Mouse (Mus musculus) T-cell, adult 2 months (primary cell): ENCODE data around the gene Reps2.

Experiments used
- DNase-seq: peaks from one replicate; pipeline ENCODE4 v3.0.0; 2022; ENCODE audit warnings: low spot score

Reps2 gene

DNA sequence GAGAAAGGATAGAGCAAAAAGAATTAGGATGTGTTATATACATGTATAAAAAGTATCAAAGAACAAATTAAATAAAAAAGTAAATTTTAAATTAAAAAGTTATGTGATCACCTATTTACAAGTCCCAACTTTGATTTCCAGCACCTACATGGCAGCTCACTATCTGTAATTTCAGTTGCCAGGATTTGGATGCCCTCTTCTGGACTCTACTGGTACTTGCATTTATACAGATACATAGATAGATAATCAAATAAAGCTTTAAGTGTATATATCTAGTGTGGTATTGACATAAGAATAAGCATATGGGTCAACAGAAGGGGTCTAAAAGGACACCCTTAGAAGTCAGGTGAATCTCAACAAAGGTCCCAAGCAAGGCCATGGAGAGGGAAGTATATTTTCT lies 155.7 kb downstream of the Reps2 start:
- DNase-seq: no peak

- no peak for DNase-seq
These were observed 173.2 kb downstream of the Reps2 start for GRCm38 (mm10) chrX:162470213-162470612.

- no peak for DNase-seq
These were observed 181.3 kb downstream of the Reps2 start for GRCm38 (mm10) chrX:162462156-162462555.

DNA sequence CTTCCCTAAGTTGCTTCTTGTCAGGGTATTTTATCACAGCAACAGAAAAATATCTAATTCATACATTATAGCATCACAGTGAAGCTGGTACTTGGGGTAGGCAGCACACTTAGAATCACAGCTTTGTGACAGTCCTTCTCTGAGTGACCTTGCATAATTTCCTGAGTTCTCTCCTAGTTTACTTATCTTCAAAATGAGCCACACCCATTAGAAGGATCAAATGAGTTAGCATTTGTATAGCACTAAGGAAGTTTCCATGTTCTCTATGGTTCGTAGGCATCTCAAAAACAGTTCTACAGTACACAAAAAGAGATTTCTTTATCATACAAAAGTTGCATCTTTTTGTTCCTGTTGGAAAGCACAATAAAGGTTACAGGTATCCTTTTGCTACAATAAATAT lies 187.0 kb downstream of the Reps2 start:
- no peak for DNase-seq

DNA sequence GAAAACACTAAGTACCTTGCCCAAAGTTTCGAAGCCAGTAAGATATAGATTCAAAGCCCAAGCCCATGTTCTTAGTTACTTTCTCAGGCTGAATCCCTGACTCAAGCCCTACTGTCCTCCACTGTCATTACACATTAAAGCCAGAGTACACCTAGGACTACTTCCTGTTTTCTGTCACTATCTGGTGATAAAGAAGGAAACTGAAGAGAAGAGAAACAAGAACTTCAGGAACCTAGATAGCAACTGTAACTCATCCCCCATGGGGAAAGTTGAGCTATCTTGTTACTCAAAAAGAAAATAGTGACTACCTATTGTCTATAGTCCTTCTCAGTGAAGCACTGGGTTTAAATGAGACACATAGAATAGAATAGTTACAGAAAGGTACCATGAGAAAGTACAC lies 188.1 kb downstream of the Reps2 start:
- no peak for DNase-seq

GRCm38 (mm10) chrX:162453821-162454402 lies 189.5 kb downstream of the Reps2 start:
- no peak for DNase-seq

DNA sequence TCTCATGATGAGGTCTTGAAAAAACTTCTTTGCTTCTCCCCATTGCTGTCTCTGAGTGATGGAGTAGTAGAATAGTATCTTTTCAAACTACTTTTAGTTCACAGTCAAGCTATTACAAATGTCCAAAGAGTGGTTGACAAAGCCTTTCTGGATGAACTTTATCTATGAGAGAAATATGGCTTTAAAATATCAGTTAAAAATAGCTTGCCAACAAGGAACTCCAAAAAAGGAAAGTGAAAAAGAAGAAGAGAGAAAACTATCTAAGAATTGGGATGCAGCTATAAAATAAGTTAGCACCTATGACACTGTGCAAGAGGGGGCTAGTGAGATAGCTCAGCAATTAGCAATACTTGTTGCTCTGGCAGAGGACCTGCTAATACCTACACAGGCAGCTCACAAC lies 190.8 kb downstream of the Reps2 start:
- DNase-seq: no peak

- no peak for DNase-seq
These were observed 195.5 kb downstream of the Reps2 start for GRCm38 (mm10) chrX:162447974-162448373.

DNA sequence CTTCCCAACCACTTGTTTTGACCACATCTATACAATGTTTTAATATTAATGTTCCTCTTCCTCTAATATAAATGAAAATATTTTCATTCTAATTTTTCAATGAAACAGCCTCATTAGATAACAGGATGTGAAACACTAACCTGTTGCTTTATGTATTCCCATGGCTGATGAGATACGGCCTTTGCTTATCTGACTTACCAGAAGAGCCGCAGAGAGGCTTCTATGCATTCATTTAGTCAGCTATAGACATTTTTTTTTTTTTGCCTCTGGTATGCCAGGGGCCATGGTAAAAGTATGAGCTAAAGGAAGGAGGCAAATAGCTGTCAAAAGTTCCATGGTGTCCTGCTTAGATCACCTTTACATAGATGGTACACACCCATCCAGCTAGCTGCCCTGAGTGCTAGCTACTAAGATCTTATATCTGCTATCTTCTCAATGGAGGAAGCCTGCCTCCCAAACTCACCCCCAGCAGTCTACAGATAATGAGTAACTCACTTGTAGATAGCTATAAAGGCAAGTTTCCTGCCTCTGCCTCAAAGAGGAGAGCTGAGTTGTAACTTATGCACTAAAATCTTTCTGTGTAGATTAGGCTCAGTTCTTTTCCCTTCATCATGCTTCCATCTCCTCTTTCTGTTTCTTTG lies 196.7 kb downstream of the Reps2 start:
- no peak for DNase-seq

- DNase-seq: no peak
These were observed 200.1 kb downstream of the Reps2 start for GRCm38 (mm10) chrX:162443387-162443786.

DNA sequence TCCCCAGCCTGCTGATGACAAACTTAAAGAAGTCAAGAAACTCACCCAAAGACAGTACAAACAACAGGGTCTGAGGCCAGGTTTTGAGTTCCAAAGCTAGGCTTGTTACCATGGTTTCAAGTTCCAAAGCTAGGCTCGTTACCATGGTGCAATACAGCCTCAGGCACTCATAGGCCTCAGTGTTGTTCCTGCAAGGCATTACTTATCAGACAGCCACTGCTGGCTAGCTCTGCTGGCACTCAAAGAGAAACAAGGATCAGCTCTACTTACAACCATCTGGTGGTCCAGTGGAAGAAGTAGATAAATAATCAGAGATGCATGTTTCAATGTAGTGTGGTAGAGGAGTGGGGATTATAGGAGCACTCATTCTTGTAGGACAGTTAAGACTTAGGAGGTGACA lies 200.5 kb downstream of the Reps2 start:
- DNase-seq: no peak

- no peak for DNase-seq
These were observed 210.5 kb downstream of the Reps2 start for GRCm38 (mm10) chrX:162432776-162433543.

DNA sequence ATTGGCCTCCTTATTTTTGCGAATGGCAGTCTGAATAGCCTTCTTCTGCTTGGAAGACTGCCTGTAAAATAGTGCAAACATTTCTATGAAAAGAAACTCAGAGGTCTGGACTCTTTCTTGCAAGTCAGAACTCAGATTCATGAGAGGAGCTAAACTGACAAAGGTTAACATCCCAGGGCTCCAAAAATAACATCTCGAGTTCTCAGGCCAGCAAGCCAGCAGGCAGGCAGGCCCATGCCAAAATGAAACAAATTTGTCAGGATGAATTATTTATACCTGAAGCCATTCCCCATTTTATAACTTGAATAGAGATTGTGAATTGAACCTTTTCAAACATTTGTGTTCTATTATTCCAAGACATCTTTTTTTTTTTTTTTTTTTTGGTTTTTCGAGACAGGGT lies 215.8 kb downstream of the Reps2 start:
- DNase-seq: no peak

- DNase-seq: no peak
These were observed 224.0 kb downstream of the Reps2 start for GRCm38 (mm10) chrX:162419431-162419830.

DNA sequence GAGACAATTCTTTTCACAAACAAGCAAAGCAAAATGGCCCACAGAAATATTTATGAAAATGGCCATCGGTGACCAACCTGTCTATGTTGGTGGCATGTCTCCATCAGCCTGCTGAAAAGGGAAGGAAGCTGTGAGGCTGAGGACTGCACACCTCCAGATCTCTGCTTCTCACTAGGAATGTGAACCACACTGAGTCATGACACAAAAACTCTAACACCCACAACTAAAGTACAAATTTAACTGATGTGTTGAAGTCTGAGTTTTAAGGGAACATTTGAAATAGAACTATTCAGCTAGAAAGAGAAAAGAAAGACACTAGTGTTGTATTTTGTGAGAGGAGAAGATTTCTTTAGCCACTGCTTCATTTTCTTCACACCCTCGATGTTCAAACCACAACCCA lies 230.3 kb downstream of the Reps2 start:
- no peak for DNase-seq

GRCm38 (mm10) chrX:162407291-162407690 lies 236.2 kb downstream of the Reps2 start:
- DNase-seq: no peak

GRCm38 (mm10) chrX:162402487-162402886 lies 241.0 kb downstream of the Reps2 start:
- DNase-seq: no peak

DNA sequence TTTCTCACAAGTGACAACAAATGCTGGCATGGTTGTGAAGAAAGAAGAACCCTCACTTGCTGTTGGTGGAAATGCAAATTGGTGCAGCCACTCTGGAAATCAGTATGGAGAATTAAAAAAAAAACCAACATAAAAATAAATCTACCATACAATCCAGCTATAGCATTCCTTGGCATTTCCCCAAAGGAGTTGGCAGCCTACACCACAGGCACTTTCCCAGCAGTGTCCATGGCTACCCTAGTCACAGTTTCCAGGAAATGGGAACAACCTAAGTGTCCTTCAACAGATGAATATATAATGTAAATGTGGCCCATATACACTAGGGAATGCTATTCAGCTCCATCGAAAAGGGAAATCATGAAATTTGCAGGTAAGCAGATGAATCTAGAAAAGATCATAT lies 262.7 kb downstream of the Reps2 start:
- DNase-seq: no peak

DNA sequence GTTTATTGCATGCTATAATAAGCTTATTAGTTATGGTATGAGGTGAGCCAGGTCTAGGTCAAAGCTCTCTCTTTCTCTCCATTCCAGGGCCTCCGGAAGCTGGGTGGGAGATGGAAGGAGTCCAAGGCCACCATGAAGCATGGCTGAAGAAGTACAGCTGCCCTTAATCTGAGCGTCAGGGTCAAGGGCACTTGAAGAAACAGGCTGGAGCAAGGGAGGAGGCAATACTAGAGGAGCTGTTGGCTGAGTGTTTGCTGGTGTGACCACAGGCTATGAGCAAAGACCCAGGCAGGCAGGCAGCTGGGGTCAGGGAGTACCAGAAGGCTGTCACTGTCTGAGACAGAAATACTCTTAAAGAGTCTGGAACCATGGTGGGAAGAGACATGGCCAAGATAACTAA lies 280.2 kb downstream of the Reps2 start:
- no peak for DNase-seq
